Mouse (Mus musculus) midbrain, embryonic 16.5 days (tissue): ENCODE data around the gene Ankfn1. TPM values are rescaled to one million over a fixed set of nuclear protein-coding genes. Genes with fewer than 3 reads are reported as not detected.
A peak's percentile ranks its signal among the peaks of the same experiment; 100 is the strongest.

Source experiments
- ATAC-seq: fragments of 200-750 bp; cut with Nextera tagmentation; 2 replicates; pipeline ENCODE4 v1.8.0; 2017; ENCODE audit warnings: moderate TSS enrichment
- H3K27ac ChIP-seq: fragments of 300-500 bp; sonication (generic); 2 replicates; pipeline ENCODE4 v1.5.1; 2014; ENCODE audit warnings: mild to moderate bottlenecking, low read length, mixed read lengths
- H3K27me3 ChIP-seq: fragments of 300-500 bp; sonication (generic); 2 replicates; pipeline ENCODE4 v1.6.1; 2014; ENCODE audit warnings: low read depth, low read length, mixed read lengths; ENCODE audit not compliant: control insufficient read depth, insufficient read depth
- H3K36me3 ChIP-seq: fragments of 300-500 bp; sonication (generic); 2 replicates; pipeline ENCODE4 v1.6.1; 2014; ENCODE audit warnings: mild to moderate bottlenecking, low read length, moderate library complexity, mixed read lengths; ENCODE audit not compliant: control insufficient read depth, insufficient read depth
- H3K4me1 ChIP-seq: fragments of 300-500 bp; sonication (generic); 2 replicates; pipeline ENCODE4 v1.6.1; 2014; ENCODE audit warnings: mild to moderate bottlenecking, low read length, mixed read lengths; ENCODE audit not compliant: control insufficient read depth, insufficient read depth
- H3K4me2 ChIP-seq: fragments of 300-500 bp; sonication (generic); 2 replicates; pipeline ENCODE4 v1.6.1; 2014; ENCODE audit warnings: mild to moderate bottlenecking, low read length, mixed read lengths
- H3K4me3 ChIP-seq: fragments of 300-500 bp; sonication (generic); 2 replicates; pipeline ENCODE4 v1.5.1; 2014; ENCODE audit warnings: low read depth, mild to moderate bottlenecking, low read length, moderate library complexity, mixed read lengths
- H3K9ac ChIP-seq: fragments of 300-500 bp; sonication (generic); 2 replicates; pipeline ENCODE4 v1.6.1; 2014; ENCODE audit warnings: low read depth, low read length, mixed read lengths
- H3K9me3 ChIP-seq: fragments of 300-500 bp; sonication (generic); replicated peaks from 2 replicates; pipeline ENCODE4 v1.6.1; 2014; ENCODE audit warnings: mild to moderate bottlenecking, low read length, mixed read lengths; ENCODE audit not compliant: control insufficient read depth, poor library complexity, severe bottlenecking
- WGBS: fragments of 180-500 bp; shearing (Covaris S2); extraction: QIAGEN DNeasy Blood & Tissue Kit; methylation state at CpG from one replicate; pipeline ENCODE4 v1.1.7; 2014; 5-methylcytosine and 5-hydroxymethylcytosine counted together
- polyA plus RNA-seq: library from polyadenylated mRNA; unstranded; fragments of >200 nt; fragmentation: Nextera tagmentation; extraction: Ambion mirVana; gene quantifications from 2 replicates; pipeline ENCODE4 v1.2.1, GENCODE M21; 2015

The Ankfn1 gene
- 8.1 and 10.8 TPM in 2 replicates for polyA plus RNA-seq

DNA sequence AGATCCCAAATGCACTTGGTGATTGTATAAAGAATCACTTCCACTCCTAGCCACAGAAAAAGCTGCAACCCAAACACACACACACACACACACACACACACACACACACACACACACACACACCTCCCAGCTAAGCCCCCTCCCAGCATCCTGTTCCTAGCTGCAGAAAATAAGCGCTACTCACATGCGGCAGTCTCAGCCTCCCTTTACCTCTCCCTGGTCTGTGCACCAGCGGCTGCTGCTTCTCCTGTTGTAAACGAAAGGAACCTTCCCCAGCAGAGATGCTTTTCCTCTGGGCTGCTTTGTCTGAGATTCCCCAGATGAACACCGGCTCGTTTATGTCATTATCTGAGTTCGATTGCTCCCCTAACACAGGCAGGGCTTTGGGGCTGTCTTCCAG is at the start of gene Ankfn1:
TSS of gene Ankfn1 (minus strand) at position 223 of the 400 bp plus-strand sequence.
- Histone ChIP-seq H3K27ac (no peak within 1 kb of the TSS), H3K9ac (no peak within 1 kb of the TSS), H3K4me1 (peaks cover 6% of the 10 kb centered on the region; the same call in 1 of the 2 replicates), H3K9me3 (no peaks in the 10 kb centered on the region), H3K36me3 (no peaks in the 10 kb centered on the region), H3K27me3 (no peaks in the 10 kb centered on the region), H3K4me2 (peak within 1 kb of the TSS; percentile 13; the same call in 1 of the 2 replicates), H3K4me3 (no peak within 1 kb of the TSS)
- 35% methylated on average over 7 of the region's 7 CpGs for WGBS
- no peak; the same call in 1 of the 2 replicates for ATAC-seq

DNA sequence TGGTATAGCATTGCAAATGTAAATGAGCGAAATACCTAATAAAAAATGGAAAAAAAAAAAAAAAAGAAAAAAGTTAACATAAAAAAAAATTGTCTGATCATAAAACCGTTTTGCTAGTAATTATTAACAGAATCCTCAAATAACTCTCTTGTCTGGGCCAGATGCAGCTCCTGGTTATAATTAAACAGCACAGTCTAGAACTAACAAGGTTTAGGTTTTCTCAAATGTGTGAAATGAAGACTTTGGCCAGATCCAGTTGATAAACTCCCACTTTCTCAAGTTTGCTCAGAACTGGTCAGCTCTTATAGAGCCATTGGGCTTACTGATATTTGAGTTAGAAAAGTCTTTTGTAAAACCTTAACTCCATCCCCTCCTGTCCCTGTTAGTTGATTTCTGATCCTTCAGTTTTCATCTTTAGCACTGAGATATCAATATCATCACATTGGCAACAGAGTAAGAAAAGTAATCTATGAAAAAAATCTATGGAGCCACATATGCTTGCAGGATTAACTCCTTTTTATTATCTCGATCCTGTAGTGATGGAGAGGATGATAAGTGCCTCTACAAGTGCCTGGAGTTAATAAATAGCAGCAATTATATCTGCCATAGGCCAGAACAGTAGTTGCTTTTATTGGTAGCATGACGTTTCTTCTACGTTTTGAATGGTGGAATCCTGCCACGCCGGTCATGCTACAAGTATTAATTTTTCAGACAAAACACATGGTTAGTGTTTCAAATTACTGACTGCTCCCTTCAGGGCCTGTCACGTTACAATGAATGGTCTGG is 46.4 kb upstream of the Ankfn1 start:
- Histone ChIP-seq H3K27ac (no peak overlapping the region), H3K4me1 (no peaks in the 10 kb centered on the region), H3K4me3 (no peak overlapping the region), H3K9ac (no peak overlapping the region), H3K4me2 (no peak overlapping the region), H3K9me3 (no peaks in the 10 kb centered on the region), H3K36me3 (no peaks in the 10 kb centered on the region), H3K27me3 (no peaks in the 10 kb centered on the region)
- WGBS: 78% methylated on average over 8 of the region's 8 CpGs
- ATAC-seq: no peak

GRCm38 (mm10) chr11:89818594-89818993 is 41.1 kb upstream of the Ankfn1 start:
- Histone ChIP-seq H3K4me3 (no peak overlapping the region), H3K4me1 (no peaks in the 10 kb centered on the region), H3K9me3 (no peaks in the 10 kb centered on the region), H3K36me3 (no peaks in the 10 kb centered on the region), H3K4me2 (no peak overlapping the region), H3K27ac (no peak overlapping the region), H3K27me3 (no peaks in the 10 kb centered on the region), H3K9ac (no peak overlapping the region)
- ATAC-seq: no peak
- 10% methylated on average over 4 of the region's 4 CpGs for WGBS

DNA sequence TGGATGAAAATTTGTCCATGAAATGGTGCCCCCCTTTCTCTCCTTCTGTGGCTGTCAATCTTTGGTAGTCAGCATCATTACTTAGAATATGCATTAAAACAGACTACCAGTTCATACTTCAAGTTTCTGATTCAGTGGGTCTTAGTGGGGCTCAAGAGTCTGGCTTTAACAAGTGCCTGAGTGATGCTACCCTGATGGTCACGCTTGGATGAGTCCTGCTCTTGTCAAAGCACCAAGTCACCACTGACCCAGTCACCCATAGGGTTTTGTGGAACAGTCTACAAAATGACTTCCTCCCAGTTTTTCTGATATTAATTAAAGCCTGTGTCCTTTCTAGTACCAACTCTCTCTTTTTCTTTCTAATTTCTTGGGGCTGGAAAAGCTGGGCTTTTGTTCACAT is 34.0 kb upstream of the Ankfn1 start:
- Histone ChIP-seq H3K4me1 (0 out of 2 replicates have a peak, but pooled peaks cover 3% of the 10 kb centered on the region), H3K9me3 (no peaks in the 10 kb centered on the region), H3K36me3 (no peaks in the 10 kb centered on the region), H3K27me3 (no peaks in the 10 kb centered on the region), H3K9ac (no peak overlapping the region), H3K27ac (no peak overlapping the region), H3K4me3 (no peak overlapping the region), H3K4me2 (no peak overlapping the region)
- ATAC-seq: no peak
- 78% methylated on average over 1 of the region's 1 CpGs for WGBS

DNA sequence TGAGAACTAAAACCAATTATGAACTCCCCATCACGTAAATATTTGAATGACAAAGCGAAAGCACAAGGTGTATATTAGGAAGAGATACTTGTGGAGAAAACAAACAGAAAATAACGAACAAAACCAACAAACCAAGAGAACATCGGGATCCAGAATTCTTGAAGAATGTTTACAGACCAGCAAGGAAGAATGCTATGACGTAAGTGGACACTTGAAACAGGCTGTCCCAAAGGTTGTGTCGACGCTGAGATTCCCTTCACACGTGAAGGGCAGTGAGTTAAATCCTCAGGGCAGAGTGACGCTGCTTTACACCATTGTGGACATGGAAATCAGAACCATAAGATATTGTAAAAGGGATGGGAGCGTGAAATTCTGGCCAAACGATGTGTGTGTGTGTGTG is 30.5 kb upstream of the Ankfn1 start:
- H3K9me3 ChIP-seq: no peaks in the 10 kb centered on the region
- WGBS: 79% methylated on average over 11 of the region's 11 CpGs
- H3K9ac ChIP-seq: no peak overlapping the region
- no peak for ATAC-seq
- no peaks in the 10 kb centered on the region for H3K27me3 ChIP-seq
- H3K4me1 ChIP-seq: peaks cover 12% of the 10 kb centered on the region
- H3K36me3 ChIP-seq: no peaks in the 10 kb centered on the region
- no peak overlapping the region for H3K4me2 ChIP-seq
- no peak overlapping the region for H3K27ac ChIP-seq
- H3K4me3 ChIP-seq: no peak overlapping the region

DNA sequence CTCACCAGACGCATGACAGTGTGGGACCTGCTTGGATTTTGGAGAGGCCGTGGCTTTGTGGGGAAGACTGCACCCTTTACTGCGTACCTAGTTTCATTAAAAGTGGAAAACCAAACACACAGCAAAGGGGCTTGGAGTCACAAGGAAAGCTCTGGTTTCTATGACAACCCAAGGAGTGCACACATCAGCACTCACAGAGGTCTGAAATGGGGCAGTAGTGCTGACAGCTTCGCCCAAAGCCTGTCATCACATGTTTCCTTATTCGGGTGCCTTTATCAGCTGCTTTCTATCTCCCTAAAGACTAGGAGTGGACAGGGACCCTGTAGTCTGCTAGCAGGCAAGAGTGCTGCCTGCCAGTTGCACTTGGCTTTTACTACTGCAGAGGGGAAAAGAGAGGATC is 27.4 kb upstream of the Ankfn1 start:
- 16% methylated on average over 5 of the region's 5 CpGs for WGBS
- no peak overlapping the region for H3K9ac ChIP-seq
- peak overlapping the region; percentile 23 for H3K4me2 ChIP-seq
- ATAC-seq: peak; percentile 84
- peak overlapping the region; percentile 76 for H3K27ac ChIP-seq
- H3K4me3 ChIP-seq: no peak overlapping the region
- H3K27me3 ChIP-seq: no peaks in the 10 kb centered on the region
- H3K4me1 ChIP-seq: peaks cover 10% of the 10 kb centered on the region
- no peaks in the 10 kb centered on the region for H3K9me3 ChIP-seq
- H3K36me3 ChIP-seq: no peaks in the 10 kb centered on the region

- no peak overlapping the region for H3K4me2 ChIP-seq
- 81% methylated on average over 5 of the region's 5 CpGs for WGBS
- no peak for ATAC-seq
- H3K9me3 ChIP-seq: no peaks in the 10 kb centered on the region
- no peak overlapping the region for H3K9ac ChIP-seq
- no peaks in the 10 kb centered on the region for H3K36me3 ChIP-seq
- H3K4me1 ChIP-seq: peaks cover 10% of the 10 kb centered on the region
- H3K27me3 ChIP-seq: no peaks in the 10 kb centered on the region
- no peak overlapping the region for H3K4me3 ChIP-seq
- H3K27ac ChIP-seq: no peak overlapping the region
These were observed 26.5 kb upstream of the Ankfn1 start for GRCm38 (mm10) chr11:89803974-89804373.

DNA sequence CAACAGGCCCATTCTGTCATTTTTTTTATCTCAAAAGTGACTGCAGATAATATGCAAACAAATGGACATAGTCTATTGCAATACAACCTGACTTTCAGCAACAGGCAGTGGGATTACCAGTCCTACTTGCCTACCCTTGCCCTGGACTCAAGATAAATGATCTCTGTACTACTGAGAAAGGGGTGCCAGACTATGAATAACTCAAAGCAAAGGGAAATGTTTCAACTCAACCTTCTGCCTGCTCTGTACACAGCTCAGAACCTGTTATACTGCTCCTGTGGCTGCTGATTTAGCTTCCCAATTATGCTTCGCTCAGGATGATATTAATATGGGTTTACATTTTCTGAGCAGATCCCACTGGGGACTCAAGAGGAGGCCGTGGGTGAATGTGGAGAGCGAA is 15.3 kb upstream of the Ankfn1 start:
- no peaks in the 10 kb centered on the region for H3K36me3 ChIP-seq
- no peaks in the 10 kb centered on the region for H3K4me1 ChIP-seq
- no peak overlapping the region for H3K27ac ChIP-seq
- WGBS: 71% methylated on average over 3 of the region's 3 CpGs
- H3K27me3 ChIP-seq: no peaks in the 10 kb centered on the region
- no peak for ATAC-seq
- no peak overlapping the region for H3K4me2 ChIP-seq
- no peak overlapping the region for H3K9ac ChIP-seq
- no peaks in the 10 kb centered on the region for H3K9me3 ChIP-seq
- H3K4me3 ChIP-seq: no peak overlapping the region

DNA sequence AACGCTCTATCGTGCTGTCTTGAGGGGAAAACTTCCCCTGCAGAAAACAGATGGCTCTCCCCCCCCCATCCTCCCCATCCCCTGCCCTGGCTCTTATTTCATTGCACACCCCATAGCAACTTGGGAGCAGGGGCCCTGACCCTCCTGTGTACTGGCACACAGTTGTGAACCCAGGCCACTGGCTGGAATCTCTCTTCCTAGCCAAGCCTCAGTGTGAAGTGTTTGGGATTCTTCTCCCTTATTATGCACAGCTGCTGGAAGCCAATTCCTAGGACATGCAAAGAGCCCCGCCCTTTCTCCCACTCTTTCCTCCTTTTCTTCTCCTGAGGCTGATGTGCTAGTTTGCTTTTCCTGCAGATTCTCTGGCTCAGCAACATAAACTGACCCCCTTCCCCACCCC is 1.4 kb downstream of the Ankfn1 start:
- H3K4me1 ChIP-seq: peaks cover 6% of the 10 kb centered on the region; the same call in 1 of the 2 replicates
- H3K9ac ChIP-seq: no peak overlapping the region
- WGBS: 63% methylated on average over 3 of the region's 3 CpGs
- H3K36me3 ChIP-seq: no peaks in the 10 kb centered on the region
- H3K4me2 ChIP-seq: no peak overlapping the region
- H3K27ac ChIP-seq: no peak overlapping the region
- ATAC-seq: no peak
- no peak overlapping the region for H3K4me3 ChIP-seq
- H3K9me3 ChIP-seq: no peaks in the 10 kb centered on the region
- H3K27me3 ChIP-seq: no peaks in the 10 kb centered on the region
